Mouse (Mus musculus): ENCODE data around the gene Pidd1. TPM values are rescaled to one million over a fixed set of nuclear protein-coding genes. Genes with fewer than 3 reads are reported as not detected.

Gene Pidd1
- total RNA-seq (2021) = under 1 TPM; 0.64 to 0.96 TPM

GRCm38 (mm10) chr7:141443828-141444237 lies at the start of gene Pidd1:
Pidd1 (minus strand) TSS chr7:141444025.
- no peak for DNase-seq (ENCODE audit: low spot score in 2 of 2)
- intact Hi-C loops (cut with DNase I) = no loop called here

DNA sequence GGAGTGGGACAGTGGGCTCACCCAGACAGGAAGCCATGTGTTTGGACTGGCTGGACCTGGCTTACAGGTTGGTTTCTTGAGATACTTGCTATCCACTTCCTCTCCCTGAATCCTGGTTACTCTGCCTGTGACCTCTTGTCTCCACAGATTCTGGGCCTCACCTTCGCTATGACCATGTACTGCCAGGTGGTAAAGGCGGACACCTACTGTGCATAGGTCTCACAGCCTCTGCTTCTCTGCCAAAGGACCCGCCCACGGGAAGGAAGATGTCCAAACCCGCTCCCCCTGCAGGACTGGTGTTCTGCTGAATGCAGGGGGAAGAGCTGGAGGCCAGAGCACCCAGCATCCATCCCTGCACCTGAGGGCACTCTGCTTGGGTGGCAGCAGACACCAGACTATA lies 48.9 kb upstream of the Pidd1 start:
- no peak for DNase-seq (ENCODE audit: low spot score in 2 of 2)
- intact Hi-C loops (cut with DNase I) = no loop called here

DNA sequence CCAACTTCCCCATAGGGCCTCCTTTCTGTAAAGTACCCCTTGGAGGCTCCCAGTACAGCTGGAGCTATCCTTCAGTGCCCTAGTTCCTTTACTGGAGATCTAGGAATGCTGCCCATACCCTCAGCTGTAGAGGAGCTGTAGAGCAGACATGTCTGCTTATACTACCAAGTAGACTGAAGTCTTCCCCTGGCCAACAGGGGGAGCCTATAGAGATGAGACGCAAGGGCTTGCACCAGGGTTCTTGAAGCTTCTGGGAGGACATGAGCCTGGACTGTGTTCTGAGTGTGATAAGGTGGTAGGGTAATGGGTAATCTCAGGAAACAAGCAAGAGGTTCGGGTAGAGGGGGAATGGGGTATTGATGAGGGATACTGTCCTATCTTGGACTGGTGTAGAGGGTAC lies 47.3 kb upstream of the Pidd1 start:
- intact Hi-C loops (cut with DNase I) = no loop called here
- DNase-seq (ENCODE audit: low spot score in 2 of 2) = no peak

DNA sequence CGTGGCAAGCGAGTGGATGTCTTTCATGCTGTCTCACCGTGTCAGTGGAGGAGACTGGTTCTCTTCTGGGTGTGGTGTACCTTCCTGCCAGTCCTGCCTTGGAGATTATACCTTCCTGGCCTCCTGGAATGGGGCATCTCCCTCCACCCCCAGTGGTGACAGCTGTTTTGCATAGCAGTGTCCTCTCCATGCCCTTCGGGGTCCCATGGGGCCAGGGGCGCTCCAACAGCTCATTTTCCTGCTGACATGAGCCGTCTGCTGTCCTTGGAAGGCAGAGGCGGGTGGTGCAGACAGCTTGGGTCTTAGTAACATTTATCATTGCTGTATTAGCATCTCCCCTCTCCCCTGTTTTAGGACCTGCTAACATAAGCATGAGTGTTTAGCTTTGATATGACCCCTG lies 43.3 kb upstream of the Pidd1 start:
- no peak for DNase-seq (ENCODE audit: low spot score in 2 of 2)
- intact Hi-C loops (cut with DNase I) = no loop called here

GRCm38 (mm10) chr7:141486239-141486638 lies 42.4 kb upstream of the Pidd1 start:
- intact Hi-C loops (cut with DNase I) = no loop called here
- no peak for DNase-seq (ENCODE audit: low spot score in 2 of 2)

DNA sequence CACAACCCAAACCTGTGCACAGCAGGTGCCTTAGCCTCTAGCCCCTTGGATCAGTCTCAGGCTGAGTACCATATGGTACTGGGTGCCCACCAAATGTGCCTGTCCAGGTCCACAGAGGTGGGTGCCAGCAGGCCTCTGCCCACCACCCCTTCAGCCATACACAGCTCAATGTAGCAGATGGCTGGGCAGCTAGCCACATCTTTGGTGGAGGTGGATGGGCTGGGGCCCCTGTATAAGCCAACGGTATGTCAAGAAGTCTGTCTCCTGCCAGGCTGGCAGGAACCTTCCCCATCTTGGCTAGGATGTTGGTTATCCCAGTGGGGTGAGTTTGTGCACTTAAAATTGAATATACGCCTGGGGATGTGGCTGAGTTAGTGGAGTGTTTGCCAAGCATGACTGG lies 41.8 kb upstream of the Pidd1 start:
- DNase-seq (ENCODE audit: low spot score in 2 of 2) = no peak
- intact Hi-C loops (cut with DNase I) = no loop called here

- intact Hi-C loops (cut with DNase I) = no loop called here
- DNase-seq (ENCODE audit: low spot score in 2 of 2) = no peak
Observed at GRCm38 (mm10) chr7:141485186-141485585, 41.4 kb upstream of the Pidd1 start.

- DNase-seq (ENCODE audit: low spot score in 2 of 2) = no peak
- intact Hi-C loops (cut with DNase I) = no loop called here
Observed at GRCm38 (mm10) chr7:141484186-141485120, 40.6 kb upstream of the Pidd1 start.

- DNase-seq (ENCODE audit: low spot score in 2 of 2) = no peak
- intact Hi-C loops (cut with DNase I) = no loop called here
Observed at GRCm38 (mm10) chr7:141483114-141483653, 39.4 kb upstream of the Pidd1 start.

DNA sequence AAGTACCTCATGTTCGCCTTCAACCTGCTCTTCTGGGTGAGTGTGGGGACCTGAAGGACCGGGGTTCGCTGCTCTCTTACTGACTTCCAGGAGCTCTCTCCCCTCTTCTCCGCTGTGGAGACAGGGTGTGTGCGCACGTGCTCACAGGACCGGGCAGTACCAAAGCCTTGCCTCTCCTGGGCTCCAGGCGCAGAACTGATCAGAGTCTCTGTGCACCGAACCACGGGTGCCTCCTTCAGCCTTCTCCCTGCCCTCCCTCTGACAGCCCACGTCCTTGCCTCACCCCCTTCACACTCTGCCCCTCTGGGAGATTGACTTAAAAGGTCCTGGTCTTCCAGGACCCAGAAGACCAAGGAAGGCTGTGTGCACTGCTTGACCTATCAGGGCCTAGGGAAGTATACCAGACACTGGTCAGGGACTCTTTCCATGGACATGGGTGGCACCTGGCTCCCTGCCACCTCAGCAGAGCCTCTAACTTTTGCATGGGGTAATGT lies 38.8 kb upstream of the Pidd1 start:
- intact Hi-C loops (cut with DNase I) = no loop called here
- no peak for DNase-seq (ENCODE audit: low spot score in 2 of 2)

- intact Hi-C loops (cut with DNase I) = loop anchor here (1.0 to 2.0 kb wide), 2 partner anchors 44 to 185 kb away; no protein-coding TSS in a partner anchor
- DNase-seq (ENCODE audit: low spot score in 2 of 2) = peak; percentile 52 to 69
Observed at GRCm38 (mm10) chr7:141481498-141482401, 37.9 kb upstream of the Pidd1 start.

GRCm38 (mm10) chr7:141480842-141481497 lies 37.1 kb upstream of the Pidd1 start:
- peak; percentile 80 to 87 for DNase-seq (ENCODE audit: low spot score in 2 of 2)
- intact Hi-C loops (cut with DNase I) = loop anchor here (1.0 to 2.0 kb wide), 2 partner anchors 44 to 186 kb away; no protein-coding TSS in a partner anchor

DNA sequence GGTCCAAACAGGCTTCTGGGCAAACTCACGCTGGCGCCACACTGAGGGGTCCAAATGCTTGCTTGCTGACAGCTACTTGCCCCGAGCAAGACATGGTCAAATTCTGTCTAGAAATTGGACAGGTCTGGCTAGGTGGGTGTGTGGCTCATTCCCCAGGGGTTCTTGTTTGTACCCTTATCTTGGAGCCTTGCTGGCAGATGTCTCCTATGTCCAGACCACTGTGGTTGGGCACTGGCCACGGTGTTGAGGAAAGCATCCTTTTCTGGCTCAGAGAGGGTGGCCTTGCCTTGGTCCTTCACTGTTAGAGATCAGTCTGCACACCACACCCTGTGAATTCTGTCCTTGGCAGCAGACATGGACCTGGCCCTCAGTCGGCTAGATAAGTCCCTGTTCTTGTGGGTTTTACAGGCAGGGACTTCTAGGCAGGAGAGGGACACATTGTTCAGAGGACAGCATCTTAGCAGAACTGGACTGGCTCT lies 34.5 kb upstream of the Pidd1 start:
- DNase-seq (ENCODE audit: low spot score in 2 of 2) = no peak
- intact Hi-C loops (cut with DNase I) = no loop called here

- no peak for DNase-seq (ENCODE audit: low spot score in 2 of 2)
- intact Hi-C loops (cut with DNase I) = no loop called here
Observed at GRCm38 (mm10) chr7:141477578-141478269, 33.9 kb upstream of the Pidd1 start.

DNA sequence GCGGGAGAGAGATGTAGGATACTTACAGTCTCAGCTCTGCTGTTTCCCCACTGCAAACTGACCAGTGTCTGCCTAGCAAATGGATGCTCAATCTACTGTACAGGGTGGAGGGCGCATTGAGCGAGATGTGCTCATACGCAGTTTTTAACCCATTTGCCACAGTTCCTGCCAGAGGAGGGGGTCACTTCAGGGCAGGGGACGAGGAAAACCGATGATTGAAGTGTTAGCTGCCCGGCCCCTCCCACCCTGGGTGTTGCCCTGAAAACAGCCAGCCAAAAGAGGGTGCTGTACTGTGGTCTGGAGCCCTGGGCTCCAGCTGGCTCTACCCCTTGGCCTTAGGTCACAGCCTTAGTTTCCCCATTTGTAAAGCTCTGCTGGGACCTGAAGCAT lies 33.2 kb upstream of the Pidd1 start:
- intact Hi-C loops (cut with DNase I) = no loop called here
- no peak for DNase-seq (ENCODE audit: low spot score in 2 of 2)

- peak in 1 of 2 experiments; percentile 70 for DNase-seq (ENCODE audit: low spot score in 2 of 2)
- intact Hi-C loops (cut with DNase I) = no loop called here
Observed at GRCm38 (mm10) chr7:141476226-141476980, 32.6 kb upstream of the Pidd1 start.

DNA sequence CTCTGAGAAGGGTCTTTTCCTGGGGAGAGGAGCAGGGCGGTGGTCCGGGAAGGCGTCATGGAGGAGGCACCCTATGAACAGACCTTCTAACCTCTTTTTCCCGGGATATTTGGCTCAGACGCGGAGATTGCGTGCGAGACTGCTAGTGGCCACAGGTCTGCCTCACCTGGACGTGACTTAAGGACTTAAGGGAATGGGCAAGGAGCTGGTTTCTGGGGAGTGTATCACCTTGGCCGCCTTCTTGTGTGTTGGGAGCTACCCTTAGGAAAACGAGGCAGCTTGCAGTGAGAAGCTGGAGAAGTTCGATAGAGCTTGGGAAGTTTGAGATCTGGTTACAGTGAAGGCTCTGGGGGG lies 32.0 kb upstream of the Pidd1 start:
- intact Hi-C loops (cut with DNase I) = no loop called here
- no peak for DNase-seq (ENCODE audit: low spot score in 2 of 2)
